ENCODE assay signal across 42 mouse cellular contexts in the genomic region with DNA sequence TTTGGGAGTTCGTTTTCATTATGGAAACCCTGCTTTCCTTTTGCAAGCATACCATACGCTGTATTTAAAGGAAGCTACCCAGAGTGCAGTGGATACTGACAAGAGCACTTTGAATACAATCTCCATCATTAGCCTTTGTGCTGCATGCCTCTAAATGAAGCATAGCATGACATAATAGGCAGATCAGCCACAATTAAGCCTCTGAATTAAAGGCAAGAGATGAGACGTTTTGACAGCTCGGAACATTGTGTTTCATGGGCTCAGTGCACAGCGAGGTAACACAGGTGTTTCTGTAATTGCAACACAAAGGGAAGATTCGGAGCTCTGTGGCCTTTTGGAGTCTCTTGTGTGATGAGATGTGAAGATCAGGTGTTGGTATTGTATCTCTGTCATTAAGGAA. TPM values are rescaled to one million over a fixed set of nuclear protein-coding genes. Genes with fewer than 3 reads are reported as not detected.
"Had no signal": no experiment of that assay in that cellular context is flagged by ENCODE, and none has a peak within 500 bp of the region (broad histone marks: within the 10 kb centered on the region; RNA-seq: fewer than 3 reads in every experiment).

No protein-coding gene starts in this region.

- DNase-seq: heart, postnatal 10 days; heart, postnatal 14 days; heart, postnatal 36 days; heart, postnatal 4 days; kidney, adult 11 months; kidney, adult 18-20 months; kidney, adult 2 months; kidney, adult 8-10 months; kidney, adult 9 months; kidney, postnatal 10 days; kidney, postnatal 14 days; kidney, postnatal 25 days; kidney, postnatal 36 days; kidney, postnatal 4 days; layer of hippocampus, adult 9-11 months; layer of hippocampus, postnatal 36 days had no signal

RNA-seq across cellular contexts. Expression of gene A730009L09Rik, which starts 41.5 kb away (rescaled TPM):
- total RNA-seq: heart, adult 8-10 months; heart, postnatal 10 days; heart, postnatal 14 days; heart, postnatal 25 days; heart, postnatal 36 days; heart, postnatal 4 days; hematopoietic stem cell, adult 5-6 weeks had no signal
- polyA plus RNA-seq: heart, embryonic 10.5 days; heart, embryonic 11.5 days; heart, embryonic 12.5 days; heart, embryonic 13.5 days; heart, embryonic 14.5 days; heart, embryonic 15.5 days; heart, embryonic 16.5 days; heart, postnatal 0 days; hindbrain, embryonic 10.5 days; hindbrain, embryonic 11.5 days; hindbrain, embryonic 12.5 days; hindbrain, embryonic 13.5 days; hindbrain, embryonic 14.5 days; inflammation-experienced regulatory T-cells, adult 6 months; intestine, embryonic 14.5 days; intestine, embryonic 15.5 days; intestine, embryonic 16.5 days; intestine, postnatal 0 days; kidney, adult 2 months; kidney, embryonic 14.5 days; kidney, embryonic 15.5 days; kidney, embryonic 16.5 days; kidney, postnatal 0 days; large intestine, adult 2 months had no signal
